Mouse (Mus musculus): ENCODE results near the gene Gpa33. TPM values are rescaled to one million over a fixed set of nuclear protein-coding genes. Genes with fewer than 3 reads are reported as not detected.

Gpa33 gene
- total RNA-seq (2021) = not detected

GRCm38 (mm10) chr1:166130224-166130860, at the start of gene Gpa33:
Gene Gpa33, plus strand, starts transcription at chr1:166130238.
- no peak for DNase-seq (ENCODE audit: extremely low spot score in 1 of 2, low spot score in 1 of 2)

GRCm38 (mm10) chr1:166088446-166089170, 41.4 kb upstream of the Gpa33 start:
- no peak for DNase-seq (ENCODE audit: extremely low spot score in 1 of 2, low spot score in 1 of 2)

GRCm38 (mm10) chr1:166089337-166089736, 40.7 kb upstream of the Gpa33 start:
- DNase-seq (ENCODE audit: extremely low spot score in 1 of 2, low spot score in 1 of 2) = no peak

- DNase-seq (ENCODE audit: extremely low spot score in 1 of 2, low spot score in 1 of 2) = no peak
Observed at GRCm38 (mm10) chr1:166089739-166090138, 40.3 kb upstream of the Gpa33 start.

GRCm38 (mm10) chr1:166090306-166090705, 39.7 kb upstream of the Gpa33 start:
- DNase-seq (ENCODE audit: extremely low spot score in 1 of 2, low spot score in 1 of 2) = no peak

GRCm38 (mm10) chr1:166094462-166094861, 35.6 kb upstream of the Gpa33 start:
- DNase-seq (ENCODE audit: extremely low spot score in 1 of 2, low spot score in 1 of 2) = no peak

- DNase-seq (ENCODE audit: extremely low spot score in 1 of 2, low spot score in 1 of 2) = no peak
Observed at GRCm38 (mm10) chr1:166098120-166098519, 31.9 kb upstream of the Gpa33 start.

GRCm38 (mm10) chr1:166102920-166103608, 27.0 kb upstream of the Gpa33 start:
- DNase-seq (ENCODE audit: extremely low spot score in 1 of 2, low spot score in 1 of 2) = peak in 1 of 2 experiments; percentile 17

- DNase-seq (ENCODE audit: extremely low spot score in 1 of 2, low spot score in 1 of 2) = no peak
Observed at GRCm38 (mm10) chr1:166104858-166105257, 25.2 kb upstream of the Gpa33 start.

GRCm38 (mm10) chr1:166105464-166105863, 24.6 kb upstream of the Gpa33 start:
- no peak for DNase-seq (ENCODE audit: extremely low spot score in 1 of 2, low spot score in 1 of 2)

GRCm38 (mm10) chr1:166114986-166115385, 15.1 kb upstream of the Gpa33 start:
- no peak for DNase-seq (ENCODE audit: extremely low spot score in 1 of 2, low spot score in 1 of 2)

- DNase-seq (ENCODE audit: extremely low spot score in 1 of 2, low spot score in 1 of 2) = no peak
Observed at GRCm38 (mm10) chr1:166115719-166116118, 14.3 kb upstream of the Gpa33 start.

- DNase-seq (ENCODE audit: extremely low spot score in 1 of 2, low spot score in 1 of 2) = no peak
Observed at GRCm38 (mm10) chr1:166117866-166118639, 12.0 kb upstream of the Gpa33 start.

- no peak for DNase-seq (ENCODE audit: extremely low spot score in 1 of 2, low spot score in 1 of 2)
Observed at GRCm38 (mm10) chr1:166122114-166122513, 7.9 kb upstream of the Gpa33 start.

- DNase-seq (ENCODE audit: extremely low spot score in 1 of 2, low spot score in 1 of 2) = no peak
Observed at GRCm38 (mm10) chr1:166123045-166123444, 7.0 kb upstream of the Gpa33 start.

- no peak for DNase-seq (ENCODE audit: extremely low spot score in 1 of 2, low spot score in 1 of 2)
Observed at GRCm38 (mm10) chr1:166123751-166124150, 6.3 kb upstream of the Gpa33 start.

GRCm38 (mm10) chr1:166124932-166125593, 5.0 kb upstream of the Gpa33 start:
- DNase-seq (ENCODE audit: extremely low spot score in 1 of 2, low spot score in 1 of 2) = no peak

- no peak for DNase-seq (ENCODE audit: extremely low spot score in 1 of 2, low spot score in 1 of 2)
Observed at GRCm38 (mm10) chr1:166126290-166126689, 3.7 kb upstream of the Gpa33 start.

GRCm38 (mm10) chr1:166126795-166127194, 3.2 kb upstream of the Gpa33 start:
- DNase-seq (ENCODE audit: extremely low spot score in 1 of 2, low spot score in 1 of 2) = no peak

GRCm38 (mm10) chr1:166127719-166128118, 2.3 kb upstream of the Gpa33 start, which contains the start of gene Dusp27:
Gene Dusp27, minus strand, starts transcription at chr1:166127922.
- DNase-seq (ENCODE audit: extremely low spot score in 1 of 2, low spot score in 1 of 2) = no peak

Measured in layer of hippocampus, postnatal 25 days (tissue).